Mouse (Mus musculus) midbrain, embryonic 15.5 days (tissue): Measurements from ENCODE around the gene Olfr155. TPM values are rescaled to one million over a fixed set of nuclear protein-coding genes. Genes with fewer than 3 reads are reported as not detected.

ENCODE experiments used
- ATAC-seq: fragments of 200-750 bp; cut with Nextera tagmentation; replicated peaks from 2 replicates; pipeline ENCODE4 v1.8.0; 2017; ENCODE audit warnings: moderate TSS enrichment
- H3K27ac ChIP-seq: fragments of 300-500 bp; sonication (generic); 2 replicates; pipeline ENCODE4 v1.5.1; 2015; ENCODE audit warnings: mild to moderate bottlenecking, inconsistent platforms
- H3K27me3 ChIP-seq: fragments of 300-500 bp; sonication (generic); replicated peaks from 2 replicates; pipeline ENCODE4 v1.6.1; 2015; ENCODE audit warnings: inconsistent platforms
- H3K36me3 ChIP-seq: fragments of 300-500 bp; sonication (generic); replicated peaks from 2 replicates; pipeline ENCODE4 v1.6.1; 2015; ENCODE audit warnings: inconsistent platforms
- H3K4me1 ChIP-seq: fragments of 300-500 bp; sonication (generic); 2 replicates; pipeline ENCODE4 v1.6.1; 2015; ENCODE audit warnings: inconsistent platforms
- H3K4me2 ChIP-seq: fragments of 300-500 bp; sonication (generic); 2 replicates; pipeline ENCODE4 v1.6.1; 2015; ENCODE audit warnings: inconsistent platforms, mild to moderate bottlenecking, moderate library complexity
- H3K4me3 ChIP-seq: fragments of 300-500 bp; sonication (generic); 2 replicates; pipeline ENCODE4 v1.5.1; 2015; ENCODE audit warnings: mild to moderate bottlenecking, inconsistent platforms
- H3K9ac ChIP-seq: fragments of 300-500 bp; sonication (generic); 2 replicates; pipeline ENCODE4 v1.6.1; 2015; ENCODE audit warnings: mild to moderate bottlenecking, inconsistent platforms
- H3K9me3 ChIP-seq: fragments of 300-500 bp; sonication (generic); 2 replicates; pipeline ENCODE4 v1.6.1; 2016; ENCODE audit warnings: inconsistent platforms
- WGBS: fragments of 180-500 bp; shearing (Covaris S2); methylation state at CpG from one replicate; pipeline ENCODE4 v1.1.7; 2015; ENCODE audit warnings: mixed read lengths; 5-methylcytosine and 5-hydroxymethylcytosine counted together
- polyA plus RNA-seq: library from polyadenylated mRNA; unstranded; fragments of >200 nt; fragmentation: Nextera tagmentation; extraction: Ambion mirVana; gene quantifications from 2 replicates; pipeline ENCODE4 v1.2.1, GENCODE M21; 2015

The Olfr155 gene
- not detected in 2 replicates for polyA plus RNA-seq

GRCm38 (mm10) chr4:43851265-43851664 is at the start of gene Olfr155:
Gene Olfr155 (plus strand): TSS chr4:43851565.
- 85% methylated on average over 6 of the region's 6 CpGs for whole genome bisulfite sequencing
- Histone ChIP-seq H3K27ac (no peak within 1 kb of the TSS), H3K4me2 (no peak within 1 kb of the TSS), H3K4me1 (no peaks in the 10 kb centered on the region), H3K9me3 (no peaks in the 10 kb centered on the region), H3K9ac (no peak within 1 kb of the TSS), H3K4me3 (no peak within 1 kb of the TSS), H3K36me3 (no peaks in the 10 kb centered on the region), H3K27me3 (no peaks in the 10 kb centered on the region)
- ATAC-seq: no peak

GRCm38 (mm10) chr4:43822896-43823550 is 28.3 kb upstream of the Olfr155 start:
- Histone ChIP-seq H3K4me1 (no peaks in the 10 kb centered on the region), H3K27me3 (no peaks in the 10 kb centered on the region), H3K27ac (no peak overlapping the region), H3K9ac (no peak overlapping the region), H3K36me3 (no peaks in the 10 kb centered on the region), H3K9me3 (no peaks in the 10 kb centered on the region), H3K4me2 (no peak overlapping the region), H3K4me3 (no peak overlapping the region)
- 85% methylated on average over 13 of the region's 13 CpGs for WGBS
- ATAC-seq: no peak

GRCm38 (mm10) chr4:43823845-43824337 is 27.5 kb upstream of the Olfr155 start, which contains the start of gene Olfr156:
Gene Olfr156 (minus strand): TSS chr4:43823895.
- Histone ChIP-seq H3K9me3 (no peaks in the 10 kb centered on the region), H3K4me1 (no peaks in the 10 kb centered on the region), H3K36me3 (no peaks in the 10 kb centered on the region), H3K9ac (no peak within 1 kb of the TSS), H3K27me3 (no peaks in the 10 kb centered on the region), H3K27ac (no peak within 1 kb of the TSS), H3K4me3 (no peak within 1 kb of the TSS), H3K4me2 (no peak within 1 kb of the TSS)
- ATAC-seq: no peak
- 15% methylated on average over 7 of the region's 7 CpGs for WGBS

- Histone ChIP-seq H3K4me3 (no peak overlapping the region), H3K4me1 (no peaks in the 10 kb centered on the region), H3K27me3 (no peaks in the 10 kb centered on the region), H3K27ac (no peak overlapping the region), H3K9me3 (no peaks in the 10 kb centered on the region), H3K4me2 (no peak overlapping the region), H3K36me3 (no peaks in the 10 kb centered on the region), H3K9ac (no peak overlapping the region)
- no peak for ATAC-seq
- 90% methylated on average over 4 of the region's 4 CpGs for WGBS
Observed at GRCm38 (mm10) chr4:43828806-43829205, 22.6 kb upstream of the Olfr155 start.

GRCm38 (mm10) chr4:43832031-43832430 is 19.3 kb upstream of the Olfr155 start:
- Histone ChIP-seq H3K4me1 (no peaks in the 10 kb centered on the region), H3K4me2 (no peak overlapping the region), H3K4me3 (no peak overlapping the region), H3K9me3 (no peaks in the 10 kb centered on the region), H3K27me3 (no peaks in the 10 kb centered on the region), H3K36me3 (no peaks in the 10 kb centered on the region), H3K27ac (no peak overlapping the region), H3K9ac (no peak overlapping the region)
- ATAC-seq: no peak
- WGBS: 73% methylated on average over 5 of the region's 5 CpGs

GRCm38 (mm10) chr4:43833752-43834151 is 17.6 kb upstream of the Olfr155 start:
- no peak for ATAC-seq
- no peaks in the 10 kb centered on the region for H3K9me3 ChIP-seq
- no peak overlapping the region for H3K4me3 ChIP-seq
- H3K4me1 ChIP-seq: no peaks in the 10 kb centered on the region
- H3K36me3 ChIP-seq: no peaks in the 10 kb centered on the region
- no peak overlapping the region for H3K4me2 ChIP-seq
- 64% methylated on average over 5 of the region's 5 CpGs for WGBS
- no peak overlapping the region for H3K27ac ChIP-seq
- no peak overlapping the region for H3K9ac ChIP-seq
- H3K27me3 ChIP-seq: no peaks in the 10 kb centered on the region

GRCm38 (mm10) chr4:43834749-43835148 is 16.6 kb upstream of the Olfr155 start:
- Histone ChIP-seq H3K9me3 (no peaks in the 10 kb centered on the region), H3K27ac (no peak overlapping the region), H3K4me2 (no peak overlapping the region), H3K4me1 (no peaks in the 10 kb centered on the region), H3K9ac (no peak overlapping the region), H3K36me3 (no peaks in the 10 kb centered on the region), H3K4me3 (no peak overlapping the region), H3K27me3 (no peaks in the 10 kb centered on the region)
- no peak for ATAC-seq
- WGBS: 69% methylated on average over 4 of the region's 4 CpGs

GRCm38 (mm10) chr4:43838326-43838725 is 13.0 kb upstream of the Olfr155 start:
- no peak for ATAC-seq
- Histone ChIP-seq H3K9me3 (no peaks in the 10 kb centered on the region), H3K9ac (no peak overlapping the region), H3K36me3 (no peaks in the 10 kb centered on the region), H3K27ac (no peak overlapping the region), H3K4me3 (no peak overlapping the region), H3K4me2 (no peak overlapping the region), H3K27me3 (no peaks in the 10 kb centered on the region), H3K4me1 (no peaks in the 10 kb centered on the region)
- 74% methylated on average over 3 of the region's 3 CpGs for WGBS

- Histone ChIP-seq H3K4me1 (no peaks in the 10 kb centered on the region), H3K27me3 (no peaks in the 10 kb centered on the region), H3K36me3 (no peaks in the 10 kb centered on the region), H3K9me3 (no peaks in the 10 kb centered on the region), H3K9ac (no peak within 1 kb of the TSS), H3K4me3 (no peak within 1 kb of the TSS), H3K4me2 (no peak within 1 kb of the TSS), H3K27ac (no peak within 1 kb of the TSS)
- 65% methylated on average over 1 of the region's 1 CpGs for WGBS
- no peak for ATAC-seq
Observed at GRCm38 (mm10) chr4:43840101-43840500, 11.3 kb upstream of the Olfr155 start, which contains the start of gene Olfr157. Gene Olfr157 (minus strand): TSS chr4:43840201.

- Histone ChIP-seq H3K4me2 (no peak overlapping the region), H3K4me1 (no peaks in the 10 kb centered on the region), H3K36me3 (no peaks in the 10 kb centered on the region), H3K9ac (no peak overlapping the region), H3K27ac (no peak overlapping the region), H3K9me3 (no peaks in the 10 kb centered on the region), H3K4me3 (no peak overlapping the region), H3K27me3 (no peaks in the 10 kb centered on the region)
- WGBS: 81% methylated on average over 8 of the region's 8 CpGs
- no peak for ATAC-seq
Observed at GRCm38 (mm10) chr4:43854101-43854500, 2.7 kb downstream of the Olfr155 start.

- Histone ChIP-seq H3K27ac (no peak overlapping the region), H3K36me3 (no peaks in the 10 kb centered on the region), H3K27me3 (no peaks in the 10 kb centered on the region), H3K9me3 (no peaks in the 10 kb centered on the region), H3K4me3 (no peak overlapping the region), H3K9ac (no peak overlapping the region), H3K4me1 (no peaks in the 10 kb centered on the region), H3K4me2 (no peak overlapping the region)
- ATAC-seq: no peak
- WGBS: 81% methylated on average over 10 of the region's 10 CpGs
Observed at GRCm38 (mm10) chr4:43859886-43860285, 8.5 kb downstream of the Olfr155 start.

- H3K4me1 ChIP-seq: no peaks in the 10 kb centered on the region
- no peaks in the 10 kb centered on the region for H3K36me3 ChIP-seq
- H3K27ac ChIP-seq: no peak overlapping the region
- no peaks in the 10 kb centered on the region for H3K9me3 ChIP-seq
- ATAC-seq: no peak
- WGBS: 14% methylated on average over 14 of the region's 14 CpGs
- H3K27me3 ChIP-seq: no peaks in the 10 kb centered on the region
- H3K9ac ChIP-seq: no peak overlapping the region
- H3K4me3 ChIP-seq: no peak overlapping the region
- no peak overlapping the region for H3K4me2 ChIP-seq
Observed at GRCm38 (mm10) chr4:43860744-43861519, 9.6 kb downstream of the Olfr155 start.
